Mouse (Mus musculus) MEL (cell line): ENCODE measurements around the gene Gabbr2. TPM values are rescaled to one million over a fixed set of nuclear protein-coding genes. Genes with fewer than 3 reads are reported as not detected.

ENCODE experiments used
- DNase-seq: peaks from one replicate; pipeline ENCODE4 v3.0.0; 2011; ENCODE audit warnings: low read depth, low spot score
- H3K27ac ChIP-seq: 2 replicates; pipeline ENCODE4 v1.5.1; 2012; ENCODE audit warnings: low read depth, mild to moderate bottlenecking, control low read depth, low read length, moderate library complexity; ENCODE audit not compliant: control insufficient read depth
- H3K27me3 ChIP-seq, 2 experiments: fragments of 150-350 bp in 1 of 2; sonication (generic) in 1 of 2; 2 replicates each; pipeline ENCODE4 v1.6.1; 2012; ENCODE audit warnings: low read length in 2 of 2, mild to moderate bottlenecking in 2 of 2, improper control_type of control experiment in 1 of 2, moderate library complexity in 1 of 2; ENCODE audit not compliant: insufficient read depth in 2 of 2, control insufficient read depth in 1 of 2
- H3K36me3 ChIP-seq, 2 experiments: 2 replicates each; pipeline ENCODE4 v1.6.1; 2012 to 2014; ENCODE audit warnings: low read length in 2 of 2, improper control_type of control experiment in 1 of 2, inconsistent platforms in 1 of 2, mild to moderate bottlenecking in 1 of 2; ENCODE audit not compliant: insufficient read depth in 2 of 2, control insufficient read depth in 1 of 2
- H3K4me1 ChIP-seq, 2 experiments: fragments of 150-350 bp in 1 of 2; sonication (generic) in 1 of 2; 2 replicates each; pipeline ENCODE4 v1.6.1; 2012; ENCODE audit warnings: low read length in 2 of 2, improper control_type of control experiment in 1 of 2, mild to moderate bottlenecking in 1 of 2; ENCODE audit not compliant: insufficient read depth in 2 of 2, control insufficient read depth in 1 of 2
- H3K4me3 ChIP-seq, 2 experiments: fragments of 150-350 bp in 1 of 2; sonication (generic) in 1 of 2; 2 replicates each; pipeline ENCODE4 v1.5.1; 2012; ENCODE audit warnings: low read depth in 2 of 2, low read length in 2 of 2, mild to moderate bottlenecking in 2 of 2, moderate library complexity in 2 of 2, control low read depth in 1 of 2, improper control_type of control experiment in 1 of 2; ENCODE audit not compliant: control insufficient read depth in 1 of 2, insufficient read depth in 1 of 2
- H3K79me2 ChIP-seq: 2 replicates; pipeline ENCODE4 v1.6.1; 2012; ENCODE audit warnings: mild to moderate bottlenecking, low read length, moderate library complexity; ENCODE audit not compliant: control insufficient read depth, poor library complexity, insufficient read depth
- H3K9ac ChIP-seq: 2 replicates; pipeline ENCODE4 v1.6.1; 2012; ENCODE audit warnings: low read depth, mild to moderate bottlenecking, control low read depth, low read length, moderate library complexity; ENCODE audit not compliant: control insufficient read depth, poor library complexity, severe bottlenecking
- H3K9me3 ChIP-seq: fragments of 150-350 bp; sonication (generic); replicated peaks from 2 replicates; pipeline ENCODE4 v1.6.1; 2012; ENCODE audit warnings: mild to moderate bottlenecking, low read length, improper control_type of control experiment, moderate library complexity; ENCODE audit not compliant: insufficient read depth
- CTCF ChIP-seq, 3 experiments: IDR thresholded peaks in 2 of 3; conservative IDR thresholded peaks in 1 of 3; 2 replicates each; pipeline ENCODE4 v1.5.1; 2011 to 2012; ENCODE audit warnings: low read length in 3 of 3, low read depth in 2 of 3, mild to moderate bottlenecking in 2 of 3, improper control_type of control experiment in 1 of 3, inconsistent platforms in 1 of 3, mixed read lengths in 1 of 3, moderate library complexity in 1 of 3; ENCODE audit not compliant: control insufficient read depth in 1 of 3, insufficient read depth in 1 of 3, poor library complexity in 1 of 3, severe bottlenecking in 1 of 3
- E2F4 ChIP-seq: IDR thresholded peaks from 2 replicates; pipeline ENCODE4 v1.6.1; 2011; ENCODE audit warnings: low read depth, low read length, improper control_type of control experiment, borderline replicate concordance
- ELF1 ChIP-seq: IDR thresholded peaks from 2 replicates; pipeline ENCODE4 v1.6.1; 2014; ENCODE audit warnings: low read depth, mild to moderate bottlenecking, inconsistent platforms, low read length, improper control_type of control experiment, moderate library complexity
- EP300 ChIP-seq, 2 experiments: IDR thresholded peaks; 2 replicates each; pipeline ENCODE4 v1.6.1; 2011; ENCODE audit warnings: improper control_type of control experiment in 2 of 2, low read length in 2 of 2, low read depth in 1 of 2, mild to moderate bottlenecking in 1 of 2
- GATA1 ChIP-seq: IDR thresholded peaks from 2 replicates; pipeline ENCODE4 v1.6.1; 2011; ENCODE audit warnings: low read depth, low read length, improper control_type of control experiment
- JUND ChIP-seq: IDR thresholded peaks from 2 replicates; pipeline ENCODE4 v1.6.1; 2011; ENCODE audit warnings: low read depth, mild to moderate bottlenecking, improper control_type of control experiment, low read length
- MAFK ChIP-seq: IDR thresholded peaks from 2 replicates; pipeline ENCODE4 v1.6.1; 2011; ENCODE audit warnings: low read depth, mild to moderate bottlenecking, low read length, improper control_type of control experiment, borderline replicate concordance
- MAX ChIP-seq: IDR thresholded peaks from 2 replicates; pipeline ENCODE4 v1.6.1; 2011; ENCODE audit warnings: low read length, improper control_type of control experiment
- MAZ ChIP-seq: IDR thresholded peaks from 2 replicates; pipeline ENCODE4 v1.6.1; 2012; ENCODE audit warnings: low read depth, mild to moderate bottlenecking, inconsistent platforms, low read length, improper control_type of control experiment
- MXI1 ChIP-seq: IDR thresholded peaks from 2 replicates; pipeline ENCODE4 v1.6.1; 2011; ENCODE audit warnings: mild to moderate bottlenecking, low read depth, low read length, improper control_type of control experiment
- MYB ChIP-seq: IDR thresholded peaks from 2 replicates; pipeline ENCODE4 v1.6.1; 2011; ENCODE audit warnings: mild to moderate bottlenecking, low read depth, low read length, improper control_type of control experiment
- NRF1 ChIP-seq: IDR thresholded peaks from 2 replicates; pipeline ENCODE4 v1.6.1; 2014; ENCODE audit warnings: low read depth, mild to moderate bottlenecking, inconsistent platforms, low read length, improper control_type of control experiment, moderate library complexity; ENCODE audit not compliant: poor library complexity, insufficient read depth, severe bottlenecking
- POLR2A ChIP-seq, 2 experiments: IDR thresholded peaks; 2 replicates each; pipeline ENCODE4 v1.6.1; 2011 to 2012; ENCODE audit warnings: low read length in 2 of 2, mild to moderate bottlenecking in 2 of 2, control low read depth in 1 of 2, improper control_type of control experiment in 1 of 2, low read depth in 1 of 2, moderate library complexity in 1 of 2; ENCODE audit not compliant: control insufficient read depth in 1 of 2, insufficient read depth in 1 of 2, poor library complexity in 1 of 2
- POLR2AphosphoS2 ChIP-seq: IDR thresholded peaks from 2 replicates; pipeline ENCODE4 v1.6.1; 2011; ENCODE audit warnings: low read length, improper control_type of control experiment
- RAD21 ChIP-seq: IDR thresholded peaks from 2 replicates; pipeline ENCODE4 v1.6.1; 2011; ENCODE audit warnings: mild to moderate bottlenecking, low read depth, low read length, improper control_type of control experiment
- SIN3A ChIP-seq: IDR thresholded peaks from 2 replicates; pipeline ENCODE4 v1.6.1; 2012; ENCODE audit warnings: low read length, improper control_type of control experiment, inconsistent platforms
- TAL1 ChIP-seq: IDR thresholded peaks from 2 replicates; pipeline ENCODE4 v1.6.1; 2012; ENCODE audit warnings: mild to moderate bottlenecking, inconsistent platforms, low read length, moderate library complexity, mixed read lengths
- TCF12 ChIP-seq: IDR thresholded peaks from 2 replicates; pipeline ENCODE4 v1.6.1; 2014; ENCODE audit warnings: low read depth, mild to moderate bottlenecking, inconsistent platforms, low read length, improper control_type of control experiment, moderate library complexity
- ZC3H11A ChIP-seq: IDR thresholded peaks from 2 replicates; pipeline ENCODE4 v1.6.1; 2012; ENCODE audit warnings: low read depth, mild to moderate bottlenecking, inconsistent platforms, low read length, improper control_type of control experiment
- ZMIZ1 ChIP-seq: IDR thresholded peaks from 2 replicates; pipeline ENCODE4 v1.6.1; 2012; ENCODE audit warnings: low read depth, mild to moderate bottlenecking, inconsistent platforms, low read length, improper control_type of control experiment, moderate library complexity
- ZNF384 ChIP-seq: IDR thresholded peaks from 2 replicates; pipeline ENCODE4 v1.6.1; 2012; ENCODE audit warnings: low read depth, mild to moderate bottlenecking, inconsistent platforms, low read length, improper control_type of control experiment
- polyA plus RNA-seq, 2 experiments: library from polyadenylated mRNA; stranded (reverse) in 1 of 2; unstranded in 1 of 2; fragments of >175 nt in 1 of 2; fragments of >200 nt in 1 of 2; gene quantifications; 2 replicates each; pipeline versions ENCODE4 v1.2.1 to v1.2.4; 2012; ENCODE audit warnings: low replicate concordance in 2 of 2, low read depth in 1 of 2; ENCODE audit not compliant: insufficient read length in 2 of 2, insufficient read depth in 1 of 2, missing spikeins in 1 of 2
- total RNA-seq: library from RNA; depleted of rRNA; stranded (reverse); fragments of 300-350 nt; gene quantifications from 2 replicates; pipeline ENCODE4 v1.2.3, GENCODE M21; 2012

Gabbr2 gene
- total and polyA plus RNA-seq, 3 experiments = not detected

DNA sequence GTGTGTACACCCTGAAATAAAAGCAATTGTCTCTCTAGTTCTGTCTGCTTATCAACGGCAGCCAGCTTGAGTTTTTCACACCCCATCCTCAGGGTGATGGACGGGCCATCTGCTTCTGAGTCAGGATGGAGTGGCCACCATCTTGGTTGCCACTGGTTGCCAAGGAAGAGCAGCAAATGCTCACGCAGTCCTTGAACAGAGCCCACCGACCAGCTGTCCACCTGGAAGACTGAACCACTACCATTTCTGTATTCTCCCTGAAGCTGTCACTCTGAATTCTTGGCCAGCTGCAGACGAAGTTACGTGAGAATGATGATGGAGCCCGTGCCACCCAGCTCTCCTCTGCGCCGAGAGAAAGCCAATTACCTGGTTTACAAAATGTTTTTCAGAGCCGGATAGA is 102.5 kb downstream of the Gabbr2 start:
- H3K9me3 ChIP-seq = no peaks in the 10 kb centered on the region
- no peak overlapping the region for H3K27ac ChIP-seq
- no peak for TF ChIP-seq ZMIZ1
- TF ChIP-seq ZC3H11A = no peak
- TF ChIP-seq RAD21 = no peak
- no peak for TF ChIP-seq ZNF384
- TF ChIP-seq POLR2A (IDR thresholded peaks at IDR 0.05; ENCODE audit: control insufficient read depth in 1 of 2, insufficient read depth in 1 of 2, low read depth in 1 of 2, low read length in 2 of 2, poor library complexity in 1 of 2) = no peak
- TF ChIP-seq TAL1 = no peak
- TF ChIP-seq JUND = no peak
- TF ChIP-seq MAFK = no peak
- TF ChIP-seq SIN3A = no peak
- no peak for TF ChIP-seq NRF1
- TF ChIP-seq MAX = no peak
- TF ChIP-seq MXI1 = no peak
- TF ChIP-seq TCF12 = no peak
- TF ChIP-seq MAZ = no peak
- no peak for TF ChIP-seq ELF1
- no peak for TF ChIP-seq GATA1
- TF ChIP-seq POLR2AphosphoS2 = no peak
- no peak for TF ChIP-seq MYB
- DNase-seq = no peak
- H3K36me3 ChIP-seq = no peaks in the 10 kb centered on the region
- no peaks in the 10 kb centered on the region for H3K79me2 ChIP-seq
- H3K4me1 ChIP-seq = no peaks in the 10 kb centered on the region
- H3K4me3 ChIP-seq = no peak overlapping the region
- peaks cover 0 to 7% of the 10 kb centered on the region in 2 experiments; a peak in 2 of 4 replicates for H3K27me3 ChIP-seq
- H3K9ac ChIP-seq = no peak overlapping the region

- Histone ChIP-seq H3K27ac (no peak overlapping the region), H3K4me3 (no peak overlapping the region)
- TF ChIP-seq E2F4 (no peak), GATA1 (no peak), TAL1 (no peak), CTCF (IDR thresholded peaks at IDR 0.05 in 2 of 3, conservative IDR thresholded peaks at IDR 0.05 in 1 of 3; ENCODE audit: control insufficient read depth in 1 of 3, insufficient read depth in 1 of 3, low read depth in 2 of 3, low read length in 3 of 3, poor library complexity in 1 of 3, severe bottlenecking in 1 of 3) (no peak), EP300 (IDR thresholded peaks at IDR 0.05; ENCODE audit: low read depth in 1 of 2, low read length in 2 of 2) (no peak)
- TF ChIP-seq, all 39 proteins: peak for 0
Observed at GRCm38 (mm10) chr4:46885627-46886383, 105.9 kb downstream of the Gabbr2 start.

More at GRCm38 (mm10) chr4:46885627-46886383, 105.9 kb downstream of the Gabbr2 start:
- Histone ChIP-seq H3K36me3 (no peaks in the 10 kb centered on the region), H3K9ac (no peak overlapping the region), H3K27me3 (peaks cover 0 to 2% of the 10 kb centered on the region in 2 experiments; a peak in 1 of 4 replicates), H3K79me2 (no peaks in the 10 kb centered on the region), H3K4me1 (no peaks in the 10 kb centered on the region), H3K9me3 (no peaks in the 10 kb centered on the region)
- DNase-seq = no peak
